Mouse (Mus musculus) cortical plate, adult 2 months (tissue): ENCODE results near the gene Rtn4rl1.

ENCODE experiments used
- CTCF ChIP-seq: fragments of 200-500 bp; IDR thresholded peaks from 2 replicates; pipeline ENCODE4 v1.5.1; 2011; ENCODE audit warnings: mild to moderate bottlenecking, control low read depth, low read length; ENCODE audit not compliant: insufficient read depth; ENCODE audit errors: extremely low read depth
- POLR2A ChIP-seq: fragments of 200-500 bp; IDR thresholded peaks from 2 replicates; pipeline ENCODE4 v1.6.1; 2011; ENCODE audit warnings: mild to moderate bottlenecking, low read length, control low read depth; ENCODE audit not compliant: insufficient read depth; ENCODE audit errors: extremely low read depth

- no peak for TF ChIP-seq CTCF
- no peak for TF ChIP-seq POLR2A
Observed at GRCm38 (mm10) chr11:75147846-75148168, 45.8 kb upstream of the Rtn4rl1 start.
